8 mouse cellular contexts compared by ENCODE assay signal in genomic region chr7:116701466-116702342, GRCm38 (mm10).
A peak's percentile ranks its signal among the peaks of the same experiment; 100 is the strongest.
DNase-seq lines count a peak whose midpoint lies in the region; ATAC-seq lines count a peak whose summit lies in the region.

No protein-coding gene starts in this region.

- H3K9ac ChIP-seq in forebrain, embryonic 14.5 days (ENCODE audit: low read length): no peak overlapping the region
- no peak overlapping the region for H3K9ac ChIP-seq in lung, embryonic 16.5 days (ENCODE audit: low read length)

- peak; percentile 13 for DNase-seq in CD4-positive helper T cell, adult 2 months (ENCODE audit: low read depth, low spot score)
- peak; percentile 81 for DNase-seq in brain, adult 2 months (ENCODE audit: low read depth, low spot score)
- DNase-seq in forebrain, embryonic 14.5 days (ENCODE audit: low spot score): peak; percentile 85
- peak; percentile 79 to 86 for DNase-seq in heart, postnatal 36 days
- DNase-seq in layer of hippocampus, adult 18-20 months (ENCODE audit: low spot score in 2 of 2): peak; percentile 68 to 89
- DNase-seq in retina, adult 2 months (ENCODE audit: low read depth, low spot score): peak; percentile 32
- peak; percentile 66 for DNase-seq in thymus, postnatal 4 days

- intact Hi-C loops in heart, postnatal 36 days (cut with DNase I): loop anchor here (1.0 to 10.0 kb wide), 6 partner anchors 213 to 1401 kb away; no protein-coding TSS in a partner anchor

- WGBS in forebrain, embryonic 14.5 days: 51% methylated on average over 14 of the region's 14 CpGs
- 36% methylated on average over 14 of the region's 14 CpGs for WGBS in lung, embryonic 16.5 days

- ATAC-seq in forebrain, embryonic 14.5 days: peak; percentile 79
- peak; percentile 49; the same call in 1 of the 2 replicates for ATAC-seq in lung, embryonic 16.5 days (ENCODE audit: low read depth)

- H3K27me3 ChIP-seq in forebrain, embryonic 14.5 days (replicated peaks; ENCODE audit: control insufficient read depth, insufficient read depth, low read length): no peaks in the 10 kb centered on the region
- H3K27me3 ChIP-seq in lung, embryonic 16.5 days (ENCODE audit: control insufficient read depth, insufficient read depth, low read depth, low read length): no peaks in the 10 kb centered on the region

- H3K4me1 ChIP-seq in forebrain, embryonic 14.5 days (ENCODE audit: control insufficient read depth, insufficient read depth, low read length): no peaks in the 10 kb centered on the region
- no peaks in the 10 kb centered on the region for H3K4me1 ChIP-seq in lung, embryonic 16.5 days (replicated peaks; ENCODE audit: control insufficient read depth, insufficient read depth, low read length)

- H3K9me3 ChIP-seq in forebrain, embryonic 14.5 days (replicated peaks; ENCODE audit: control insufficient read depth, low read length): no peaks in the 10 kb centered on the region
- no peaks in the 10 kb centered on the region for H3K9me3 ChIP-seq in lung, embryonic 16.5 days (ENCODE audit: control insufficient read depth, low read length)

- no peak overlapping the region for H3K4me3 ChIP-seq in forebrain, embryonic 14.5 days (ENCODE audit: low read depth, low read length)
- H3K4me3 ChIP-seq in lung, embryonic 16.5 days (ENCODE audit: low read length): no peak overlapping the region

- H3K27ac ChIP-seq in forebrain, embryonic 14.5 days (ENCODE audit: low read depth, low read length): no peak overlapping the region
- no peak overlapping the region for H3K27ac ChIP-seq in lung, embryonic 16.5 days (ENCODE audit: low read length)

- no peak overlapping the region for H3K4me2 ChIP-seq in forebrain, embryonic 14.5 days (ENCODE audit: low read length)
- H3K4me2 ChIP-seq in lung, embryonic 16.5 days (ENCODE audit: low read depth, low read length): no peak overlapping the region

- no peaks in the 10 kb centered on the region for H3K36me3 ChIP-seq in forebrain, embryonic 14.5 days (ENCODE audit: control insufficient read depth, insufficient read depth, low read length)
- no peaks in the 10 kb centered on the region for H3K36me3 ChIP-seq in lung, embryonic 16.5 days (ENCODE audit: control insufficient read depth, insufficient read depth, low read length)

Comparison
In these comparisons a context has a peak if more than half of its experiments do, and no peak if none do; other contexts are left out.
1. DNase-seq: peak in every context shown above with its lines; median percentile 85 in forebrain, embryonic 14.5 days; 82 in heart, postnatal 36 days; 81 in brain, adult 2 months; 78 in layer of hippocampus, adult 18-20 months; 66 in thymus, postnatal 4 days; 32 in retina, adult 2 months; 13 in CD4-positive helper T cell, adult 2 months.